ENCODE assay signal across 8 mouse cellular contexts in genomic region chr12:24975115-24975733, GRCm38 (mm10). TPM values are rescaled to one million over a fixed set of nuclear protein-coding genes. Genes with fewer than 3 reads are reported as not detected.
DNase-seq lines count a peak whose midpoint lies in the region.

No protein-coding gene starts in this region.

- DNase-seq in adrenal gland, adult 2 months: peak; percentile 75
- DNase-seq in embryo, embryonic 10 days (ENCODE audit: low spot score): peak; percentile 76
- DNase-seq in gastrocnemius, adult 8-10 months (ENCODE audit: low spot score in 2 of 2): peak; percentile 8 to 28
- peak; percentile 71 for DNase-seq in hindlimb bud, embryonic 11.5 days (ENCODE audit: extremely low spot score, low read depth, low spot score)
- peak; percentile 63 to 70 for DNase-seq in left cerebral cortex, adult 18-20 months (ENCODE audit: low spot score in 2 of 2)
- DNase-seq in lung, postnatal 36 days: peak; percentile 81
- DNase-seq in retina, embryonic 14.5 days (ENCODE audit: low spot score): peak; percentile 93
- DNase-seq in urinary bladder, postnatal 36 days (ENCODE audit: low spot score in 2 of 2): peak; percentile 59 to 62

RNA-seq across cellular contexts. Expression of gene Kidins220, which starts 0.5 kb away (rescaled TPM):
- 100 to 1,000 TPM in 1 of 2 experiments, 10 to 100 TPM in 1; 90.9 to 111 TPM for total RNA-seq in adrenal gland, adult 2 months (2021)
- 89.9 and 112 TPM in 2 replicates for polyA plus RNA-seq in adrenal gland, adult 2 months (2012; rRNA removed)
- total RNA-seq in gastrocnemius, adult 8-10 months (2022): 10 to 100 TPM; 43.2 to 50.6 (median 45.3) TPM
- total RNA-seq in left cerebral cortex, adult 18-20 months (2021): 100 to 1,000 TPM; 322 to 340 TPM

Comparison
In these comparisons a context has a peak if more than half of its experiments do, and no peak if none do; other contexts are left out.
1. Peak in every context shown above with its lines: DNase-seq.
2. DNase-seq: peak in every context shown above with its lines; median percentile 93 in retina, embryonic 14.5 days; 81 in lung, postnatal 36 days; 76 in embryo, embryonic 10 days; 75 in adrenal gland, adult 2 months; 71 in hindlimb bud, embryonic 11.5 days; 66 in left cerebral cortex, adult 18-20 months; 60 in urinary bladder, postnatal 36 days; 18 in gastrocnemius, adult 8-10 months.